Mouse (Mus musculus): ENCODE data around the gene Insr. TPM values are rescaled to one million over a fixed set of nuclear protein-coding genes. Genes with fewer than 3 reads are reported as not detected.
A peak's percentile ranks its signal among the peaks of the same experiment; 100 is the strongest.

Insr gene
- polyA plus RNA-seq, 1 experiment from 2014 or later = 26.4 TPM

DNA sequence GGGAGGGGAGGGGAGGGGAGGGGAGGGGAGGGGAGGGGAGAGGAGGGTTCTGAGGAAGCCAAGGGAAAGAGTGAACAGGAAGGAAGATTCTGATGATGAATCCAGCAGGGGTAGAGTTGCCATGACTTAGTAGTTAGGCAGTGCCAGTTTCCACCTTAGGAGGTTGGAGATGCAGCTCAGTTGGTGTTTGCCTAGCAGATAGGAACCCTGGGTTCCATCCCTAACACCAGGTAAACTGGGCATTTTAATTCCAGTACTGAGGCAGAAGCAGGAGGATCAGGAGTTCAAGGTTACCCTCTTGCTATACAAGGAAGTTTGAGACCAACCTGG is 56.8 kb downstream of the Insr start:
- no peak overlapping the region for H3K4me3 ChIP-seq
- no peaks in the 10 kb centered on the region for H3K36me3 ChIP-seq (replicated peaks)
- no peak for DNase-seq (ENCODE audit: extremely low spot score, low spot score)

DNA sequence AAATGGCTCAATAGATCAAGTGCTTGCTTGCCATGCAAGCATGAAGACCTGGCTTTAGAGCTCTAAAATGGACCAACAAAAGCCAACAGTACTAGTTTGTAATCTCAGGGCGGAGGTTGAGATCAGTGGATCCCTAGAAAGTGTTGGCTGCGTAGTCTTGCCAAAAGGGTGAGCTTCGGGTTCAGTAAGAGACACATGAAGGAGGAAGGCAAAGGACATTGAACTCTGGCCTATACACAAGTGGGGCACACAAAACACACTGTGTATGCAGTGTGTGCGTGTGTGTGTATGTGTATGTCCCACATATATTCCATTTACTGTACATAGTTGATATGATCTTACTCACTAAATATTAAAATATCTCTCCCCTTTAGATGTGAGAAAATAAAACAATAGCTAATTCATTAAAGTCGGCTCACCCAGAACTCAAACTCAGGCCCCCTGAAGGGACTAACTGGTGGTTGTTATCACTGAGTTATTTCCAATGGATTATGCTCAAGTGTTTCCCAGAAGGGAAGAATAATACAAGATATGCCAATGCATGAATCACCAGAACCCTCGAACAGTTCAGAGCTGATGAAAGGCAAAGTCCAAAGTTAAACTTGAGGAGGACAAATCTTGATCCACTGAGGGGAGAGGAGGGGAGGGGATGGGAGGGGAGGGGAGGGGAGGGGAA is 57.3 kb downstream of the Insr start:
- H3K27ac ChIP-seq = peak overlapping the region; percentile 89
- 83% methylated on average over 6 of the region's 6 CpGs for WGBS

More for the DNA sequence above, 56.8 kb downstream of the Insr start:
- H3K27me3 ChIP-seq (ENCODE audit: poor library complexity, severe bottlenecking) = no peaks in the 10 kb centered on the region
- H3K9me3 ChIP-seq = no peaks in the 10 kb centered on the region
- no peak overlapping the region for H3K27ac ChIP-seq
- peaks cover 22% of the 10 kb centered on the region for H3K4me1 ChIP-seq

DNA sequence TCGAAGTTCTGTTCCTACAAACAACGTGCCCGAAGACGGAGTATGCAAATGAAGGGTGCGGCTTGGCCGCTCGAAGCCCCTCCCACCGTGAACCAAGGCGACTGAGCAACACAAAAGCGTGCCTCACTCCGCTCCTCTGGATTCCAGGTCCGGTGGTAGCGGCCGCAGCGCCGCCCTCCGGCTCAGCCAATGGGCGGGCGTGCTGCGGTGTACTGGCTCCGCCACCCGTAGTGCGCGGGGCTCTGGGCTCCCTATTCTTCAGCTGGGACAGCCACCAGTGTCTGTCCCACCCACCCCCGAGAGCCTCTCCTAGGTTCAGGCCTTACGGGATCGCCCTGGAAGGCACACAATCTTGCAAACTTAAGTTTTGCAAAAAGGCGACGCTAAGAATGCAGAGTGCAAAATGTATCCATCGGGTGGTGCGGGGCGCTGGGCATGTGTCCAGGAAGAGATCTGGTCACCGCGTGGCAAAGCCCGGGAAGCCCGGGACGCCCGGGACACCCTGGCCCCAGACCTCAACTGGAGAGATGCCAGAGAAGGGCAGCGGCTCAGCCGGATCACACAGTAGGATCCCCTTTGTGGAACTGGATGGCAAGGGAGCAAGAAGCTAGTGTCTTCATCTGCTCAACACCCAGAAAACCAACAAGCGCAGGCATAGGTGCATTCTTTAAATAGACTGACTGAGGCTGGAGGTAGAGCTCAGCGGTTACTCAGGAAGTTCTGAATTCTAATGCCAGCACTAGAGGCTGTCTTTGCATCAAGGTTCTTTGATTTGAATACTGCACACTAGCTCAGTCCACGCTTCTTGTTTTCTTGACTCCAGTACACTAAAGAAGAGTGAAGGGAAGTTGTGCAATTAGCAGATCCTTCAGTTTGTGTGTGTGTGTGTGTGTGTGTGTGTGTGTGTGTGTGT is 58.1 kb downstream of the Insr start:
- Histone ChIP-seq H3K27me3 (ENCODE audit: poor library complexity, severe bottlenecking) (no peaks in the 10 kb centered on the region), H3K27ac (peak overlapping the region; percentile 89), H3K4me1 (peaks cover 30% of the 10 kb centered on the region), H3K4me3 (peak overlapping the region; percentile 62), H3K9me3 (no peaks in the 10 kb centered on the region), H3K36me3 (replicated peaks) (no peaks in the 10 kb centered on the region)
- DNase-seq (ENCODE audit: extremely low spot score, low spot score) = peak; percentile 92
- WGBS = 1% methylated on average over 40 of the region's 43 CpGs

More for the DNA sequence above, 57.3 kb downstream of the Insr start:
- no peaks in the 10 kb centered on the region for H3K36me3 ChIP-seq (replicated peaks)
- H3K27me3 ChIP-seq (ENCODE audit: poor library complexity, severe bottlenecking) = no peaks in the 10 kb centered on the region
- peak overlapping the region; percentile 62 for H3K4me3 ChIP-seq
- peaks cover 22% of the 10 kb centered on the region for H3K4me1 ChIP-seq
- DNase-seq (ENCODE audit: extremely low spot score, low spot score) = peak; percentile 29
- no peaks in the 10 kb centered on the region for H3K9me3 ChIP-seq

DNA sequence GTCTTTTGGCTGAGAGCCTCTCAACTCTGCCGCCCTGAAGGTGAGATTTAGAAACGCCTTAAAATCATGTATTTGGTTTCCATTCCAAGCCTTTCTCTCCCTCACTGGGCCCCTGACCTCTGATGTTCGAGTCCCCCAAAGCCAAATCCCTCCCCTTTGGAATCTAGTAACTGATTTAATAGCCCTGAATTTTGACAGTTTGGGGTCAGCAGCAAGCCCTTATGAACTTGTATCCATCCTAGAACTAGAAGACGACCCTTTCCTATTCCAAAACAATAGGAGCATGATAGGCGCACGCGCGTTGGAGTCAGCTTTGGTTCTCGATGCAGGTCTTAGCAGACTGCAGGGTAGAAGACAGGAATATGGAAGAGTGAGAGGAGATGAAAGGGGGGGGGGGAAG is 58.9 kb downstream of the Insr start:
- Histone ChIP-seq H3K4me1 (peaks cover 34% of the 10 kb centered on the region), H3K9me3 (no peaks in the 10 kb centered on the region), H3K36me3 (replicated peaks) (no peaks in the 10 kb centered on the region), H3K4me3 (peak overlapping the region; percentile 62), H3K27ac (peak overlapping the region; percentile 89), H3K27me3 (ENCODE audit: poor library complexity, severe bottlenecking) (no peaks in the 10 kb centered on the region)
- WGBS = 5% methylated on average over 9 of the region's 9 CpGs
- DNase-seq (ENCODE audit: extremely low spot score, low spot score) = no peak

DNA sequence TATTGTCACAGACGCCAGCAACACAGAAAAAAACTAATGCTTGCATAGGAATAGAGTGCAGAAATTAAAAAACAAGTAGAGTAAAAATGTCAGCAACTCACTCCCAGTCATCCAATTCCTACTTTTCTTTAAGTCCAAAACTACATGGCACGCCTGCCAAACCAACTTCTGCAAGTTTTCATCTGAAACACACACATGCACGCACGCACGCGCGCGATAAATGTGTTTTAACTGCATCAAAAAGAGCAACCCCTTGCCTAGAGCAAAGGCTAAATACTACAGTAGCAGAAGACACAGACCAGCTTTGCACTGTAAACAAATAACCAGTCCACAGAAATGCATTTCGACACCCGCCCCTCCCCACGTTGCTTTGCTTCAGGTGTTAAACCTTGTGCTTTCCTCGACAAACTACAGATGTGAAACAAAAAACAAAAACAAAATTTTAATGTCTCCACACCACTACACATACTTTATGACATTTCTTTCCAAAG is 59.5 kb downstream of the Insr start:
- WGBS = 93% methylated on average over 12 of the region's 12 CpGs
- Histone ChIP-seq H3K9me3 (no peaks in the 10 kb centered on the region; the same call in 1 of the 2 replicates), H3K27me3 (ENCODE audit: poor library complexity, severe bottlenecking) (no peaks in the 10 kb centered on the region), H3K4me3 (0 out of 2 replicates have a peak overlapping the region, but pooled peaks have one; percentile 62), H3K36me3 (replicated peaks) (no peaks in the 10 kb centered on the region), H3K27ac (peak overlapping the region; percentile 89; the same call in 1 of the 2 replicates), H3K4me1 (peaks cover 36% of the 10 kb centered on the region)
- no peak for DNase-seq (ENCODE audit: extremely low spot score, low spot score)

DNA sequence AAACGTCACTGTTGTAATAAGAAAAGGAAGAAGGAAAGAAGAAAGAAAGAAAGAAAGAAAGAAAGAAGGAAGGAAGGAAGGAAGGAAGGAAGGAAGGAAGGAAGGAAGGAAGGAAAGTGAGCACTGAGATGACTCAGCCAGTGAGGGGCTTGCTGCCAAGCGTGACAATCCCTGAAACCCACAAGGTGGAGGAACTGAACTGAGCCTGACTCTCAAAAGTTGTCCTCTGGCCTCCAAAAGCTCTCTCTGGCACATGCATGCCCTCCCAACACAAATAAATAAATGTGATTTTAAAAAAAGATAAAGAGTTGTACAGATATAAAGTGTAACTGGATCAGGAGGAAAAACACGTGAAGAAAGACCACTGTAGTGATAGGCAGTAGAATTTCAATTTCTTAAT is 60.2 kb downstream of the Insr start:
- WGBS = 87% methylated on average over 3 of the region's 3 CpGs
- peaks cover 36% of the 10 kb centered on the region for H3K4me1 ChIP-seq
- no peak overlapping the region for H3K4me3 ChIP-seq
- H3K9me3 ChIP-seq = no peaks in the 10 kb centered on the region; the same call in 1 of the 2 replicates
- no peak overlapping the region for H3K27ac ChIP-seq
- H3K27me3 ChIP-seq (ENCODE audit: poor library complexity, severe bottlenecking) = no peaks in the 10 kb centered on the region
- no peak for DNase-seq (ENCODE audit: extremely low spot score, low spot score)
- H3K36me3 ChIP-seq (replicated peaks) = no peaks in the 10 kb centered on the region

DNA sequence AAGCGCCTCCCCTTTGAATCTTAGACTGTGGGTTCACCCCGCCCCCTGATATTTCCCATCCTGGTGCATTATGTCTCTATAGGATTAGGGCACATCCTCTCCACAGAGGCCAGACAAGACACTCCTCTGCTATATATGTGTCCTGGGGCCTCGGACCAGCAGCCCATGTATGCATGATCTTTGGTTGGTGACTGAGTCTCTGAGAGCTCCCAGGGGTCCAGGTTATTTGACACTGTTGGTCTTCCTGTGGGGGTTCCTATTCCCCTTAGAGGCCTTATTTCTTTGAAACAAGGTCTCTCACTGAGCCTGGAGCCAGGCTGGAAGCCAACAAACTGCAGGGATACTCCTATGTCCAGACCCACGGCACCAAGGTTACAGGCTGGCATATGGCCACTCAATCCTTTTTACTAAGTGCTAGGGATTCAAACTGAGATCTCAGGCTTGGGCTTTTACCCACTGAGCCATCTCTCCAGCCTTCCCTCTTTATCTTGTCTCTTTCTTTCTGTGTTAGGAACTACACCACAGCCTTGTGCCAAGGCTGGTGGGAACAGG is 62.8 kb downstream of the Insr start:
- Histone ChIP-seq H3K36me3 (replicated peaks) (no peaks in the 10 kb centered on the region), H3K9me3 (no peaks in the 10 kb centered on the region; the same call in 1 of the 2 replicates), H3K27me3 (ENCODE audit: poor library complexity, severe bottlenecking) (no peaks in the 10 kb centered on the region), H3K4me3 (no peak overlapping the region), H3K27ac (no peak overlapping the region), H3K4me1 (peaks cover 25% of the 10 kb centered on the region)
- WGBS = 86% methylated on average over 4 of the region's 4 CpGs
- DNase-seq (ENCODE audit: extremely low spot score, low spot score) = no peak

DNA sequence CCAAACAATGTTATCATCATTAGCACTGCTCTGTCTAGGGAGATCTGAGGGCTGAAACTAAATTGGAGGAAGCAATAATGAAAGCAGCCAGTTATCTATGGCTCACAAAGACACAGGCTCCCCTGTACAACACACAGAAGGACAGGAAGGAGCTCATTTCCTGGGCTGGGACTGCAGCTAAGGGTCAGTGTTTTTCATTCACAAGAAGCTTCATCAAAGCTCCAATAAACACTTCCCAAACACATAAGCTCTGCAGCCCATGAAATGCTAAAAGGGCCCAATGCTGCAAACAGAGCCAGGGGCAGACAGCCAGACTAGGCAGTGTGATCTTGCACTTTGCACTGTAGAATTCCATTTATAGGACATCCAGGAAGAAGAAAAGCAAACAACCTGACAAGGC is 63.9 kb downstream of the Insr start:
- H3K27ac ChIP-seq = no peak overlapping the region
- no peak for DNase-seq (ENCODE audit: extremely low spot score, low spot score)
- H3K36me3 ChIP-seq (replicated peaks) = peaks cover 7% of the 10 kb centered on the region
- peaks cover 20% of the 10 kb centered on the region for H3K4me1 ChIP-seq
- no peaks in the 10 kb centered on the region; the same call in 1 of the 2 replicates for H3K9me3 ChIP-seq
- no peak overlapping the region for H3K4me3 ChIP-seq
- H3K27me3 ChIP-seq (ENCODE audit: poor library complexity, severe bottlenecking) = no peaks in the 10 kb centered on the region

DNA sequence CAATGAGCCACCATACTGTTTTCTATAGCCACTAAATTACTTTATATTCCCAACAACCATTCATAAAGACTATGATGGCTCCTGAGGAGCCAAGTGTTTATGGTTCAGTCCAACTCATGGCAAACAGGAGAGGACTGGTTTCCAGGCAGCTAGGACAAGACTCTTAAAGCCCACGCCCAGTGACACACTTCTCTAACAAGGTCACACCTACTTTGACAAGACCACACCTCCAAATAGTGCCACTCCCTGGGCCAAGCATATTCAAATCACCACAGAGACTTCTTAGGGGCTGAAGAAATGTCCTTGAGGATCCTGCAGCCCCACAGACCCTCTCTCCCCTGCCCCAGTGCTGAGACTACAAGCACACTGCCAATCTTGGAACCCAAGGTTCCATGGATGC is 64.8 kb downstream of the Insr start:
- peaks cover 13% of the 10 kb centered on the region; the same call in 1 of the 2 replicates for H3K4me1 ChIP-seq
- WGBS = 90% methylated on average over 1 of the region's 1 CpGs
- H3K9me3 ChIP-seq = no peaks in the 10 kb centered on the region; the same call in 1 of the 2 replicates
- no peak for DNase-seq (ENCODE audit: extremely low spot score, low spot score)
- H3K27ac ChIP-seq = no peak overlapping the region
- peaks cover 11% of the 10 kb centered on the region for H3K36me3 ChIP-seq (replicated peaks)
- no peaks in the 10 kb centered on the region for H3K27me3 ChIP-seq (ENCODE audit: poor library complexity, severe bottlenecking)
- H3K4me3 ChIP-seq = no peak overlapping the region

DNA sequence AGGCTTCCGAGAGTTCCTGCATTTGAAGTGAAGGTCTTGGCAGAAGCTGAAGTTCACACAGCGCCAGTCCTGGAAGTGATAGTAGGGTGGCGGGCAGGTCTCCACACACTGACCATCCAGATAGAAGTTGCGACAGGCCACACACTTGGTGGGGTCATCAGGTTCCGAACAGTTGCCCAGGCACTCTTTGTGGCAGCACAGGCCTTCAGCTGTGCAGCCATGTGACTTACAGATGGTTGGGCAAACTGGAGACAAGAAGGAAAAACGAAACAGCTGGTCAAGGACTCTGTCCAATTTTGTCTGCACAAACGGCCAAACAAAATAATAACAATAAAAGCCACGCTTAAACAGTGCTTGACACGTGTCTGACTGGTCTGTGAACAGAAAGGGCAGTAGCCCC is 68.0 kb downstream of the Insr start:
- 91% methylated on average over 9 of the region's 9 CpGs for WGBS
- Histone ChIP-seq H3K36me3 (replicated peaks) (peaks cover 21% of the 10 kb centered on the region), H3K27me3 (ENCODE audit: poor library complexity, severe bottlenecking) (no peaks in the 10 kb centered on the region), H3K4me1 (peaks cover 7% of the 10 kb centered on the region; the same call in 1 of the 2 replicates), H3K9me3 (no peaks in the 10 kb centered on the region; the same call in 1 of the 2 replicates), H3K27ac (no peak overlapping the region), H3K4me3 (no peak overlapping the region)
- DNase-seq (ENCODE audit: extremely low spot score, low spot score) = no peak

DNA sequence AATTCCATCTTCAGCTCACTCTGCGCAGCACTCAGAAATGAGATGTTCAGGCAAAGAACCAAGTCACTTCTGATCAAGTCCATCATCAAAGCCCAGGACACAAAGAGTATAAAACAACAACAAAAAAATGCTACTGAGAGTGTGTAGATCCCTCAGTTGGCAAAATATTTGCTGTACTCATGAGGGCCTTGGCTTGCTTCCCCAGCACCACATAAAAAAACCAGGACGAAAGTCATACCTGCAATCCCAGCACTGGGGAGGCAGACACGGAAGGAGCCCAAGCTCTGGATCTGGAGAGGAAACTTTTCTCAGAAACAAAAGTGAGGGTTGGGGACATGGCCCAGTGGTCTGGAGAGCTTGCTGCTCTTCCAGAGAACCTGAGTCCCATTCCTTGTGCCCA is 69.5 kb downstream of the Insr start:
- no peaks in the 10 kb centered on the region; the same call in 1 of the 2 replicates for H3K4me1 ChIP-seq
- WGBS = 91% methylated on average over 3 of the region's 3 CpGs
- H3K4me3 ChIP-seq = no peak overlapping the region
- no peaks in the 10 kb centered on the region for H3K27me3 ChIP-seq (ENCODE audit: poor library complexity, severe bottlenecking)
- no peak overlapping the region for H3K27ac ChIP-seq
- H3K9me3 ChIP-seq = no peaks in the 10 kb centered on the region; the same call in 1 of the 2 replicates
- H3K36me3 ChIP-seq (replicated peaks) = peaks cover 28% of the 10 kb centered on the region
- no peak for DNase-seq (ENCODE audit: extremely low spot score, low spot score)

DNA sequence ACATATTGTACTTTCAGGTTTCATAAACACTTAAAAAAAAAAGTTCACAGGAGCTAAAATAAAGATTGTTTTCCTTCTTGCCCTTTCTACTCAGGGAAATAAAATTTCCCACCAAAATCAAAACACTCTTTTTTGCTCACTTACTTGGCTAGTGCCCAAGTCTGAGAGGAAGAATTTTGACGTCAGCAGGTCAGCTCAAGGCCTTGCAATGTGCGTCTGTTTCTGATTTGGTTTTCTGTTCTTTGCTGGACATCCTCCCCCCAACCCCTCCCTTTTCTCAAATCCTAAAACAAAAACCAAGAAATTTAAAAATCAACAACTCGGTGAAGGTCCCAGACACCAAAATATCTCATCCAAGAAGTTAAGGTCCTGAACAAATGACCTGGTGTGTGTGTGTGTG is 70.1 kb downstream of the Insr start:
- DNase-seq (ENCODE audit: extremely low spot score, low spot score) = no peak
- no peak overlapping the region for H3K4me3 ChIP-seq
- 67% methylated on average over 3 of the region's 3 CpGs for WGBS
- H3K27me3 ChIP-seq (ENCODE audit: poor library complexity, severe bottlenecking) = no peaks in the 10 kb centered on the region
- peaks cover 35% of the 10 kb centered on the region for H3K36me3 ChIP-seq (replicated peaks)
- no peak overlapping the region for H3K27ac ChIP-seq
- H3K4me1 ChIP-seq = no peaks in the 10 kb centered on the region
- H3K9me3 ChIP-seq = no peaks in the 10 kb centered on the region

DNA sequence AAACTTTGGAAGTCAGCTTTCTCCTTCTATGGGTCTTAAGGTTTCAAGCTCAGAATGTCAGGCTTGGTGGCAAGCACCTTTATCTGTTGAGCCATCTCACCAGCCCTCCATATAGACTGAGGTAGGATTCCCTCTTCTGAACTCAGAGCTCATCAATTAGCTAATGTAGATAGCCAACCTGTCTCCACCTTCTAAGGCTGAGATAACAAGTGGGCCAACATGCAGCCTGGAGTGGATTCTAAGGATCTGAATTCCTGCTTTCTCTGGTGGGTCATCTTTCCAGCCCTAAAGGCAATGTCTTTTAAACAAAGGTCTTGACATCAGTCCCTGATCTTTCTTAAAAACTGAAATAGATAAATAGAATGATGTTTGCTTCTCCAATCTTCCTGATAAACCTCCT is 70.7 kb downstream of the Insr start:
- H3K27ac ChIP-seq = no peak overlapping the region
- no peaks in the 10 kb centered on the region for H3K9me3 ChIP-seq
- DNase-seq (ENCODE audit: extremely low spot score, low spot score) = no peak
- H3K4me1 ChIP-seq = no peaks in the 10 kb centered on the region
- no peak overlapping the region for H3K4me3 ChIP-seq
- no peaks in the 10 kb centered on the region for H3K27me3 ChIP-seq (ENCODE audit: poor library complexity, severe bottlenecking)
- H3K36me3 ChIP-seq (replicated peaks) = peaks cover 39% of the 10 kb centered on the region

Measured in forebrain, embryonic 10.5 days (tissue).